Mouse (Mus musculus) heart, adult 2 months (tissue): ENCODE measurements around the gene Selenov.

Source experiments
- CTCF ChIP-seq: fragments of 200-600 bp; IDR thresholded peaks from 2 replicates; pipeline ENCODE4 v1.8.1; 2022; ENCODE audit warnings: antibody characterized with exemption, mild to moderate bottlenecking, moderate library complexity
- POLR2A ChIP-seq: fragments of 200-500 bp; IDR thresholded peaks from 2 replicates; pipeline ENCODE4 v1.6.1; 2011; ENCODE audit warnings: mild to moderate bottlenecking, low read depth, low read length, control low read depth; ENCODE audit not compliant: insufficient read depth

- TF ChIP-seq CTCF: no peak
- TF ChIP-seq POLR2A: no peak
Observed at GRCm38 (mm10) chr7:28294481-28294880, 3.5 kb upstream of the Selenov start.
